Mouse (Mus musculus): ENCODE results near the gene Olfr1196. TPM values are rescaled to one million over a fixed set of nuclear protein-coding genes. Genes with fewer than 3 reads are reported as not detected.
"Not testable (repeated sequence)": the region's sequence is repeated elsewhere in the genome, so short reads cannot be mapped to it uniquely, and the experiment has no call there.

Gene Olfr1196
- not detected in 2 replicates for polyA plus RNA-seq (2012; rRNA removed)

GRCm38 (mm10) chr2:88704497-88704896 is at the start of gene Olfr1196:
Gene Olfr1196 (minus strand): TSS chr2:88704597.
- Histone ChIP-seq H3K36me3 (ENCODE audit: control insufficient read depth, insufficient read depth, low read length) (no peaks in the 10 kb centered on the region), H3K27me3 (ENCODE audit: control insufficient read depth, insufficient read depth, low read length) (no peaks in the 10 kb centered on the region), H3K4me3 (ENCODE audit: extremely low read depth, insufficient read depth, insufficient read length) (no peak within 1 kb of the TSS), H3K27ac (ENCODE audit: insufficient read depth, low read length) (no peak within 1 kb of the TSS), H3K4me1 (ENCODE audit: control insufficient read depth, insufficient read depth, insufficient read length) (no peaks in the 10 kb centered on the region)
- WGBS, result 87% methylated on average over 2 of the region's 2 CpGs
- TF ChIP-seq CTCF (IDR thresholded peaks at IDR 0.05; ENCODE audit: extremely low read depth, insufficient read depth, insufficient read length, insufficient replicate concordance), result no peak
- DNase-seq (ENCODE audit: low read depth in 1 of 2, low spot score in 2 of 2), result no peak

GRCm38 (mm10) chr2:88751270-88751669 is 46.9 kb upstream of the Olfr1196 start, which contains the start of gene Olfr1198:
Gene Olfr1198 (minus strand): TSS chr2:88751370.
- H3K4me3 ChIP-seq (ENCODE audit: extremely low read depth, insufficient read depth, insufficient read length), result no peak within 1 kb of the TSS
- TF ChIP-seq POLR2A (IDR thresholded peaks at IDR 0.05; ENCODE audit: low read depth, low read length) (no peak), CTCF (IDR thresholded peaks at IDR 0.05; ENCODE audit: extremely low read depth, insufficient read depth, insufficient read length, insufficient replicate concordance) (no peak)
- H3K36me3 ChIP-seq (ENCODE audit: control insufficient read depth, insufficient read depth, low read length), result no peaks in the 10 kb centered on the region
- H3K4me1 ChIP-seq (ENCODE audit: control insufficient read depth, insufficient read depth, insufficient read length), result no peaks in the 10 kb centered on the region
- DNase-seq (ENCODE audit: low read depth in 1 of 2, low spot score in 2 of 2), result no peak
- no peaks in the 10 kb centered on the region for H3K27me3 ChIP-seq (ENCODE audit: control insufficient read depth, insufficient read depth, low read length)
- no peak within 1 kb of the TSS for H3K27ac ChIP-seq (ENCODE audit: insufficient read depth, low read length)
- 93% methylated on average over 2 of the region's 2 CpGs for WGBS

- H3K4me1 ChIP-seq (ENCODE audit: control insufficient read depth, insufficient read depth, insufficient read length), result no peaks in the 10 kb centered on the region
- no peaks in the 10 kb centered on the region for H3K36me3 ChIP-seq (ENCODE audit: control insufficient read depth, insufficient read depth, low read length)
- H3K27me3 ChIP-seq (ENCODE audit: control insufficient read depth, insufficient read depth, low read length), result no peaks in the 10 kb centered on the region
- 79% methylated on average over 3 of the region's 3 CpGs for WGBS
- no peak overlapping the region for H3K4me3 ChIP-seq (ENCODE audit: extremely low read depth, insufficient read depth, insufficient read length)
- DNase-seq (ENCODE audit: low read depth in 1 of 2, low spot score in 2 of 2), result no peak
- no peak overlapping the region for H3K27ac ChIP-seq (ENCODE audit: insufficient read depth, low read length)
- no peak for TF ChIP-seq POLR2A (IDR thresholded peaks at IDR 0.05; ENCODE audit: low read depth, low read length)
- no peak for TF ChIP-seq CTCF (IDR thresholded peaks at IDR 0.05; ENCODE audit: extremely low read depth, insufficient read depth, insufficient read length, insufficient replicate concordance)
These were observed 39.0 kb upstream of the Olfr1196 start for GRCm38 (mm10) chr2:88743379-88743778.

- Histone ChIP-seq H3K36me3 (ENCODE audit: control insufficient read depth, insufficient read depth, low read length) (no peaks in the 10 kb centered on the region), H3K27ac (ENCODE audit: insufficient read depth, low read length) (no peak within 1 kb of the TSS), H3K27me3 (ENCODE audit: control insufficient read depth, insufficient read depth, low read length) (no peaks in the 10 kb centered on the region), H3K4me1 (ENCODE audit: control insufficient read depth, insufficient read depth, insufficient read length) (no peaks in the 10 kb centered on the region), H3K4me3 (ENCODE audit: extremely low read depth, insufficient read depth, insufficient read length) (no peak within 1 kb of the TSS)
- TF ChIP-seq POLR2A (IDR thresholded peaks at IDR 0.05; ENCODE audit: low read depth, low read length) (no peak), CTCF (IDR thresholded peaks at IDR 0.05; ENCODE audit: extremely low read depth, insufficient read depth, insufficient read length, insufficient replicate concordance) (no peak)
- DNase-seq (ENCODE audit: low read depth in 1 of 2, low spot score in 2 of 2), result no peak
- 85% methylated on average over 1 of the region's 1 CpGs for WGBS
These were observed 27.9 kb upstream of the Olfr1196 start, which contains the start of gene Olfr1197 for GRCm38 (mm10) chr2:88732266-88732665. Gene Olfr1197 (minus strand): TSS chr2:88732366.

GRCm38 (mm10) chr2:88689087-88689486 is 15.3 kb downstream of the Olfr1196 start, which contains the start of gene Olfr1195:
Gene Olfr1195 (minus strand): TSS chr2:88689187.
- H3K27ac ChIP-seq (ENCODE audit: insufficient read depth, low read length), result no peak within 1 kb of the TSS
- no peaks in the 10 kb centered on the region for H3K27me3 ChIP-seq (ENCODE audit: control insufficient read depth, insufficient read depth, low read length)
- no peak within 1 kb of the TSS for H3K4me3 ChIP-seq (ENCODE audit: extremely low read depth, insufficient read depth, insufficient read length)
- no peaks in the 10 kb centered on the region for H3K36me3 ChIP-seq (ENCODE audit: control insufficient read depth, insufficient read depth, low read length)
- H3K4me1 ChIP-seq (ENCODE audit: control insufficient read depth, insufficient read depth, insufficient read length), result no peaks in the 10 kb centered on the region
- no peak for TF ChIP-seq CTCF (IDR thresholded peaks at IDR 0.05; ENCODE audit: extremely low read depth, insufficient read depth, insufficient read length, insufficient replicate concordance)
- DNase-seq (ENCODE audit: low read depth in 1 of 2, low spot score in 2 of 2), result no peak

- not testable (repeated sequence) for H3K4me1 ChIP-seq (ENCODE audit: control insufficient read depth, insufficient read depth, insufficient read length); H3K36me3 ChIP-seq (ENCODE audit: control insufficient read depth, insufficient read depth, low read length); H3K4me3 ChIP-seq (ENCODE audit: extremely low read depth, insufficient read depth, insufficient read length); H3K27me3 ChIP-seq (ENCODE audit: control insufficient read depth, insufficient read depth, low read length); H3K27ac ChIP-seq (ENCODE audit: insufficient read depth, low read length); DNase-seq (ENCODE audit: low read depth in 1 of 2, low spot score in 2 of 2)
These were observed 29.1 kb downstream of the Olfr1196 start, which contains the start of gene Olfr1193 for GRCm38 (mm10) chr2:88675328-88675727. Gene Olfr1193 (plus strand): TSS chr2:88675628.

- no peak within 1 kb of the TSS for H3K4me3 ChIP-seq (ENCODE audit: extremely low read depth, insufficient read depth, insufficient read length)
- H3K4me1 ChIP-seq (ENCODE audit: control insufficient read depth, insufficient read depth, insufficient read length), result no peaks in the 10 kb centered on the region
- TF ChIP-seq POLR2A (IDR thresholded peaks at IDR 0.05; ENCODE audit: low read depth, low read length) (no peak), CTCF (IDR thresholded peaks at IDR 0.05; ENCODE audit: extremely low read depth, insufficient read depth, insufficient read length, insufficient replicate concordance) (no peak)
- H3K27me3 ChIP-seq (ENCODE audit: control insufficient read depth, insufficient read depth, low read length), result no peaks in the 10 kb centered on the region
- H3K27ac ChIP-seq (ENCODE audit: insufficient read depth, low read length), result no peak within 1 kb of the TSS
- DNase-seq (ENCODE audit: low read depth in 1 of 2, low spot score in 2 of 2), result no peak
- H3K36me3 ChIP-seq (ENCODE audit: control insufficient read depth, insufficient read depth, low read length), result no peaks in the 10 kb centered on the region
- WGBS, result 56% methylated on average over 1 of the region's 1 CpGs
These were observed 56.2 kb downstream of the Olfr1196 start, which contains the start of gene Olfr1192-ps1 for GRCm38 (mm10) chr2:88648209-88648608. Gene Olfr1192-ps1 (plus strand): TSS chr2:88648509.

Other genes with a start within 250 kb of the Olfr1196 start
- not detected in 2 replicates for gene Olfr1183, start 249.7 kb downstream of the Olfr1196 start, polyA plus RNA-seq (2012; rRNA removed)
- not detected in 2 replicates for gene Olfr1184, start 221.0 kb downstream of the Olfr1196 start, polyA plus RNA-seq (2012; rRNA removed)
- not detected in 2 replicates for gene Olfr1185-ps1, start 211.3 kb downstream of the Olfr1196 start, polyA plus RNA-seq (2012; rRNA removed)
- gene Olfr1186, start 186.0 kb downstream of the Olfr1196 start, polyA plus RNA-seq (2012; rRNA removed), result not detected in 2 replicates
- not detected in 2 replicates for gene Olfr1188, start 147.7 kb downstream of the Olfr1196 start, polyA plus RNA-seq (2012; rRNA removed)
- gene Olfr1189, start 118.1 kb downstream of the Olfr1196 start, polyA plus RNA-seq (2012; rRNA removed), result not detected in 2 replicates
- gene Olfr1191-ps1, start 64.1 kb downstream of the Olfr1196 start, polyA plus RNA-seq (2012; rRNA removed), result not detected in 2 replicates
- gene Olfr1192-ps1, start 56.1 kb downstream of the Olfr1196 start, polyA plus RNA-seq (2012; rRNA removed), result not detected in 2 replicates
- gene Olfr1193, start 29.0 kb downstream of the Olfr1196 start, polyA plus RNA-seq (2012; rRNA removed), result not detected in 2 replicates
- not detected in 2 replicates for gene Olfr1195, start 15.4 kb downstream of the Olfr1196 start, polyA plus RNA-seq (2012; rRNA removed)
- gene Olfr1197, start 27.8 kb upstream of the Olfr1196 start, polyA plus RNA-seq (2012; rRNA removed), result not detected in 2 replicates
- gene Olfr1198, start 46.8 kb upstream of the Olfr1196 start, polyA plus RNA-seq (2012; rRNA removed), result not detected in 2 replicates
- not detected in 2 replicates for gene Olfr1199, start 55.9 kb upstream of the Olfr1196 start, polyA plus RNA-seq (2012; rRNA removed)
- gene Olfr1200, start 65.9 kb upstream of the Olfr1196 start, polyA plus RNA-seq (2012; rRNA removed), result not detected in 2 replicates
- not detected in 2 replicates for gene Olfr1201, start 88.4 kb upstream of the Olfr1196 start, polyA plus RNA-seq (2012; rRNA removed)
- gene Olfr1202, start 109.9 kb upstream of the Olfr1196 start, polyA plus RNA-seq (2012; rRNA removed), result not detected in 2 replicates
- not detected in 2 replicates for gene Olfr1205, start 125.1 kb upstream of the Olfr1196 start, polyA plus RNA-seq (2012; rRNA removed)
- gene Olfr1204, start 144.7 kb upstream of the Olfr1196 start, polyA plus RNA-seq (2012; rRNA removed), result not detected in 2 replicates
- gene Olfr1206, start 158.6 kb upstream of the Olfr1196 start, polyA plus RNA-seq (2012; rRNA removed), result not detected in 2 replicates
- not detected in 2 replicates for gene Olfr1208, start 197.7 kb upstream of the Olfr1196 start, polyA plus RNA-seq (2012; rRNA removed)
- not detected in 2 replicates for gene Olfr1209, start 210.6 kb upstream of the Olfr1196 start, polyA plus RNA-seq (2012; rRNA removed)
- not detected in 2 replicates for gene Olfr1211, start 233.5 kb upstream of the Olfr1196 start, polyA plus RNA-seq (2012; rRNA removed)
- not detected in 2 replicates for gene Olfr1212, start 249.4 kb upstream of the Olfr1196 start, polyA plus RNA-seq (2012; rRNA removed)

Data from spleen, adult 2 months (tissue).